Mouse (Mus musculus): ENCODE results near the gene Itpripl1.
A peak's percentile ranks its signal among the peaks of the same experiment; 100 is the strongest.
"Not testable (repeated sequence)": the region's sequence is repeated elsewhere in the genome, so short reads cannot be mapped to it uniquely, and the experiment has no call there.

The Itpripl1 gene

GRCm38 (mm10) chr2:127143158-127144063 is at the start of gene Itpripl1:
TSS of gene Itpripl1 (minus strand) at chr2:127143442.
- peak; percentile 86 for DNase-seq (ENCODE audit: low spot score)

- no peak for DNase-seq (ENCODE audit: low spot score)
These were observed 46.3 kb upstream of the Itpripl1 start for GRCm38 (mm10) chr2:127189574-127189973.

GRCm38 (mm10) chr2:127182598-127183381 is 39.5 kb upstream of the Itpripl1 start:
- DNase-seq (ENCODE audit: low spot score), result peak; percentile 92

GRCm38 (mm10) chr2:127166261-127166660 is 23.0 kb upstream of the Itpripl1 start:
- DNase-seq (ENCODE audit: low spot score), result peak; percentile 53

- DNase-seq (ENCODE audit: low spot score), result no peak
These were observed 22.4 kb upstream of the Itpripl1 start for GRCm38 (mm10) chr2:127165675-127166074.

- DNase-seq (ENCODE audit: low spot score), result no peak
These were observed 2.5 kb upstream of the Itpripl1 start for GRCm38 (mm10) chr2:127145699-127146098.

- no peak for DNase-seq (ENCODE audit: low spot score)
These were observed 575 bp downstream of the Itpripl1 start for GRCm38 (mm10) chr2:127142577-127143157.

- no peak for DNase-seq (ENCODE audit: low spot score)
These were observed 1.2 kb downstream of the Itpripl1 start for GRCm38 (mm10) chr2:127142031-127142430.

- DNase-seq (ENCODE audit: low spot score), result no peak
These were observed 3.2 kb downstream of the Itpripl1 start for GRCm38 (mm10) chr2:127140011-127140410.

GRCm38 (mm10) chr2:127139605-127140004 is 3.6 kb downstream of the Itpripl1 start:
- DNase-seq (ENCODE audit: low spot score), result no peak

- DNase-seq (ENCODE audit: low spot score), result no peak
These were observed 4.1 kb downstream of the Itpripl1 start for GRCm38 (mm10) chr2:127139094-127139493.

- DNase-seq (ENCODE audit: low spot score), result no peak
These were observed 4.8 kb downstream of the Itpripl1 start for GRCm38 (mm10) chr2:127138449-127138848.

- DNase-seq (ENCODE audit: low spot score), result no peak
These were observed 5.3 kb downstream of the Itpripl1 start for GRCm38 (mm10) chr2:127137838-127138420.

GRCm38 (mm10) chr2:127136979-127137378 is 6.3 kb downstream of the Itpripl1 start:
- DNase-seq (ENCODE audit: low spot score), result peak; percentile 58

GRCm38 (mm10) chr2:127135255-127135654 is 8.0 kb downstream of the Itpripl1 start:
- not testable (repeated sequence) for DNase-seq (ENCODE audit: low spot score)

GRCm38 (mm10) chr2:127133621-127134461 is 9.4 kb downstream of the Itpripl1 start, which contains the start of gene Ncaph:
TSS of gene Ncaph (minus strand) at chr2:127133954.
- peak; percentile 93 for DNase-seq (ENCODE audit: low spot score)

- no peak for DNase-seq (ENCODE audit: low spot score)
These were observed 11.9 kb downstream of the Itpripl1 start for GRCm38 (mm10) chr2:127131353-127131752.

- no peak for DNase-seq (ENCODE audit: low spot score)
These were observed 14.3 kb downstream of the Itpripl1 start for GRCm38 (mm10) chr2:127128926-127129325.

- peak; percentile 18 for DNase-seq (ENCODE audit: low spot score)
These were observed 21.5 kb downstream of the Itpripl1 start for GRCm38 (mm10) chr2:127121591-127122235.

GRCm38 (mm10) chr2:127108986-127109385 is 34.3 kb downstream of the Itpripl1 start:
- no peak for DNase-seq (ENCODE audit: low spot score)
